Mouse (Mus musculus) MEL (cell line): Measurements from ENCODE around the gene Slc35e3. TPM values are rescaled to one million over a fixed set of nuclear protein-coding genes. Genes with fewer than 3 reads are reported as not detected.

Experiments used
- DNase-seq: peaks from one replicate; pipeline ENCODE4 v3.0.0; 2011; ENCODE audit warnings: low read depth, low spot score
- H3K27ac ChIP-seq: 2 replicates; pipeline ENCODE4 v1.5.1; 2012; ENCODE audit warnings: low read depth, mild to moderate bottlenecking, control low read depth, low read length, moderate library complexity; ENCODE audit not compliant: control insufficient read depth
- H3K27me3 ChIP-seq, 2 experiments: fragments of 150-350 bp in 1 of 2; sonication (generic) in 1 of 2; 2 replicates each; pipeline ENCODE4 v1.6.1; 2012; ENCODE audit warnings: low read length in 2 of 2, mild to moderate bottlenecking in 2 of 2, improper control_type of control experiment in 1 of 2, moderate library complexity in 1 of 2; ENCODE audit not compliant: insufficient read depth in 2 of 2, control insufficient read depth in 1 of 2
- H3K36me3 ChIP-seq, 2 experiments: 2 replicates each; pipeline ENCODE4 v1.6.1; 2012 to 2014; ENCODE audit warnings: low read length in 2 of 2, improper control_type of control experiment in 1 of 2, inconsistent platforms in 1 of 2, mild to moderate bottlenecking in 1 of 2; ENCODE audit not compliant: insufficient read depth in 2 of 2, control insufficient read depth in 1 of 2
- H3K4me1 ChIP-seq, 2 experiments: fragments of 150-350 bp in 1 of 2; sonication (generic) in 1 of 2; 2 replicates each; pipeline ENCODE4 v1.6.1; 2012; ENCODE audit warnings: low read length in 2 of 2, improper control_type of control experiment in 1 of 2, mild to moderate bottlenecking in 1 of 2; ENCODE audit not compliant: insufficient read depth in 2 of 2, control insufficient read depth in 1 of 2
- H3K4me3 ChIP-seq, 2 experiments: fragments of 150-350 bp in 1 of 2; sonication (generic) in 1 of 2; 2 replicates each; pipeline ENCODE4 v1.5.1; 2012; ENCODE audit warnings: low read depth in 2 of 2, low read length in 2 of 2, mild to moderate bottlenecking in 2 of 2, moderate library complexity in 2 of 2, control low read depth in 1 of 2, improper control_type of control experiment in 1 of 2; ENCODE audit not compliant: control insufficient read depth in 1 of 2, insufficient read depth in 1 of 2
- H3K79me2 ChIP-seq: 2 replicates; pipeline ENCODE4 v1.6.1; 2012; ENCODE audit warnings: mild to moderate bottlenecking, low read length, moderate library complexity; ENCODE audit not compliant: control insufficient read depth, poor library complexity, insufficient read depth
- H3K9ac ChIP-seq: 2 replicates; pipeline ENCODE4 v1.6.1; 2012; ENCODE audit warnings: low read depth, mild to moderate bottlenecking, control low read depth, low read length, moderate library complexity; ENCODE audit not compliant: control insufficient read depth, poor library complexity, severe bottlenecking
- H3K9me3 ChIP-seq: fragments of 150-350 bp; sonication (generic); replicated peaks from 2 replicates; pipeline ENCODE4 v1.6.1; 2012; ENCODE audit warnings: mild to moderate bottlenecking, low read length, improper control_type of control experiment, moderate library complexity; ENCODE audit not compliant: insufficient read depth
- BHLHE40 ChIP-seq: IDR thresholded peaks from 2 replicates; pipeline ENCODE4 v1.6.1; 2012; ENCODE audit warnings: low read depth, mild to moderate bottlenecking, inconsistent platforms, low read length, improper control_type of control experiment, borderline replicate concordance
- CHD2 ChIP-seq: IDR thresholded peaks from 2 replicates; pipeline ENCODE4 v1.6.1; 2011; ENCODE audit warnings: low read length, improper control_type of control experiment
- CTCF ChIP-seq, 3 experiments: IDR thresholded peaks in 2 of 3; conservative IDR thresholded peaks in 1 of 3; 2 replicates each; pipeline ENCODE4 v1.5.1; 2011 to 2012; ENCODE audit warnings: low read length in 3 of 3, low read depth in 2 of 3, mild to moderate bottlenecking in 2 of 3, improper control_type of control experiment in 1 of 3, inconsistent platforms in 1 of 3, mixed read lengths in 1 of 3, moderate library complexity in 1 of 3; ENCODE audit not compliant: control insufficient read depth in 1 of 3, insufficient read depth in 1 of 3, poor library complexity in 1 of 3, severe bottlenecking in 1 of 3
- ELF1 ChIP-seq: IDR thresholded peaks from 2 replicates; pipeline ENCODE4 v1.6.1; 2014; ENCODE audit warnings: low read depth, mild to moderate bottlenecking, inconsistent platforms, low read length, improper control_type of control experiment, moderate library complexity
- GABPA ChIP-seq: IDR thresholded peaks from 2 replicates; pipeline ENCODE4 v1.6.1; 2012; ENCODE audit warnings: low read depth, mild to moderate bottlenecking, inconsistent platforms, low read length, improper control_type of control experiment, moderate library complexity
- GATA1 ChIP-seq: IDR thresholded peaks from 2 replicates; pipeline ENCODE4 v1.6.1; 2011; ENCODE audit warnings: low read depth, low read length, improper control_type of control experiment
- HCFC1 ChIP-seq: IDR thresholded peaks from 2 replicates; pipeline ENCODE4 v1.6.1; 2012; ENCODE audit warnings: low read depth, mild to moderate bottlenecking, inconsistent platforms, low read length, improper control_type of control experiment, moderate library complexity
- JUND ChIP-seq: IDR thresholded peaks from 2 replicates; pipeline ENCODE4 v1.6.1; 2011; ENCODE audit warnings: low read depth, mild to moderate bottlenecking, improper control_type of control experiment, low read length
- KAT2A ChIP-seq: conservative IDR thresholded peaks from 2 replicates; pipeline ENCODE4 v1.6.1; 2012; ENCODE audit warnings: low read depth, low read length, improper control_type of control experiment, inconsistent platforms
- MAX ChIP-seq: IDR thresholded peaks from 2 replicates; pipeline ENCODE4 v1.6.1; 2011; ENCODE audit warnings: low read length, improper control_type of control experiment
- MAZ ChIP-seq: IDR thresholded peaks from 2 replicates; pipeline ENCODE4 v1.6.1; 2012; ENCODE audit warnings: low read depth, mild to moderate bottlenecking, inconsistent platforms, low read length, improper control_type of control experiment
- MXI1 ChIP-seq: IDR thresholded peaks from 2 replicates; pipeline ENCODE4 v1.6.1; 2011; ENCODE audit warnings: mild to moderate bottlenecking, low read depth, low read length, improper control_type of control experiment
- MYC ChIP-seq: IDR thresholded peaks from 2 replicates; pipeline ENCODE4 v1.6.1; 2011; ENCODE audit warnings: low read depth, mild to moderate bottlenecking, low read length, improper control_type of control experiment, moderate library complexity
- NELFE ChIP-seq: IDR thresholded peaks from 2 replicates; pipeline ENCODE4 v1.6.1; 2011; ENCODE audit warnings: low read depth, low read length, improper control_type of control experiment
- NRF1 ChIP-seq: IDR thresholded peaks from 2 replicates; pipeline ENCODE4 v1.6.1; 2014; ENCODE audit warnings: low read depth, mild to moderate bottlenecking, inconsistent platforms, low read length, improper control_type of control experiment, moderate library complexity; ENCODE audit not compliant: poor library complexity, insufficient read depth, severe bottlenecking
- RAD21 ChIP-seq: IDR thresholded peaks from 2 replicates; pipeline ENCODE4 v1.6.1; 2011; ENCODE audit warnings: mild to moderate bottlenecking, low read depth, low read length, improper control_type of control experiment
- SIN3A ChIP-seq: IDR thresholded peaks from 2 replicates; pipeline ENCODE4 v1.6.1; 2012; ENCODE audit warnings: low read length, improper control_type of control experiment, inconsistent platforms
- SMC3 ChIP-seq: IDR thresholded peaks from 2 replicates; pipeline ENCODE4 v1.6.1; 2011; ENCODE audit warnings: low read depth, low read length, improper control_type of control experiment
- TAL1 ChIP-seq: IDR thresholded peaks from 2 replicates; pipeline ENCODE4 v1.6.1; 2012; ENCODE audit warnings: mild to moderate bottlenecking, inconsistent platforms, low read length, moderate library complexity, mixed read lengths
- TBP ChIP-seq: IDR thresholded peaks from 2 replicates; pipeline ENCODE4 v1.8.0; 2011; ENCODE audit warnings: low read depth, low read length, improper control_type of control experiment
- USF2 ChIP-seq, 2 experiments: IDR thresholded peaks; 2 replicates each; pipeline ENCODE4 v1.6.1; 2011 to 2012; ENCODE audit warnings: improper control_type of control experiment in 2 of 2, low read length in 2 of 2, borderline replicate concordance in 1 of 2, inconsistent platforms in 1 of 2, low read depth in 1 of 2, mild to moderate bottlenecking in 1 of 2; ENCODE audit not compliant: insufficient read depth in 1 of 2
- ZC3H11A ChIP-seq: IDR thresholded peaks from 2 replicates; pipeline ENCODE4 v1.6.1; 2012; ENCODE audit warnings: low read depth, mild to moderate bottlenecking, inconsistent platforms, low read length, improper control_type of control experiment
- ZKSCAN1 ChIP-seq: IDR thresholded peaks from 2 replicates; pipeline ENCODE4 v1.6.1; 2012; ENCODE audit warnings: low read depth, mild to moderate bottlenecking, inconsistent platforms, low read length, improper control_type of control experiment, moderate library complexity
- polyA plus RNA-seq, 2 experiments: library from polyadenylated mRNA; stranded (reverse) in 1 of 2; unstranded in 1 of 2; fragments of >175 nt in 1 of 2; fragments of >200 nt in 1 of 2; gene quantifications; 2 replicates each; pipeline versions ENCODE4 v1.2.1 to v1.2.4; 2012; ENCODE audit warnings: low replicate concordance in 2 of 2, low read depth in 1 of 2; ENCODE audit not compliant: insufficient read length in 2 of 2, insufficient read depth in 1 of 2, missing spikeins in 1 of 2
- total RNA-seq: library from RNA; depleted of rRNA; stranded (reverse); fragments of 300-350 nt; gene quantifications from 2 replicates; pipeline ENCODE4 v1.2.3, GENCODE M21; 2012

Gene Slc35e3
- total and polyA plus RNA-seq, 3 experiments = 3.7 to 7.4 TPM; not detected in 1

DNA sequence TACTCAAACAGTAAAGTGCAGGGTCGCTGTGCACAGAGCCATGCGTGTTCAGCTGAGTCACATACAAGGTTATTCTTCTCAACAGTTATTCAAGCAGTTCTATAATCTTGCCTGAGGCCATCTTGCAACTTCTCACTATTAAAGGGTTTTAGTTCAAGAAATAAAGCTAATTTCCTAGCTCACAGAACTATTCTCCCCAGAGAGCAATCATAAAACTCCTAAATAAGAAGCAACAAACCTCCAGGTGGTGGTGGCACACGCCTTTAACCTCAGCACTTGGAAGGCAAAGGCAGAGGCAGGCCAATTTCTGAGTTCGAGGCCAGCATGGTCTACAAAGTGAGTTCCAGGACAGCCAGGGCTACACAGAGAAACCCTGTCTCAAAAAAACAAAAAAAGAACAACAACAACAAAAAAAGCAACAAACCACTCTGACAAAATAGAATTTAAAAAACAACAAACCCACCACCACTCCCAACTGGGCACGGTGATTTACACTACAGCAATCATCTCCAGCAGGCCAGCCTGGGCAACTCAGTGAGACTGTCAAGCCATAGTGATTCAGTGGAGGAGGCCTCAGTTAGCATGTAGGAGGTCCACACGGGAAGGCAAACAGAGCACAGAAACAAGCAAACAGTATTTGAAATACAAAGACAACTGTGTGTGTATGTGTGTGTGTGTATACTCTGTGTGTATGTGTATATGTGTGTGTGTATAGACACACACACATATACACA is 49.2 kb downstream of the Slc35e3 start:
- no peaks in the 10 kb centered on the region for H3K27me3 ChIP-seq
- no peak for DNase-seq
- no peak overlapping the region for H3K9ac ChIP-seq
- H3K36me3 ChIP-seq = peaks cover 0 to 47% of the 10 kb centered on the region in 2 experiments; a peak in 2 of 4 replicates
- H3K4me3 ChIP-seq = no peak overlapping the region
- 0 out of 2 replicates have a peak, but pooled peaks cover under 1% of the 10 kb centered on the region for H3K79me2 ChIP-seq
- H3K27ac ChIP-seq = no peak overlapping the region
- no peaks in the 10 kb centered on the region for H3K4me1 ChIP-seq
- TF ChIP-seq MXI1 (no peak), GATA1 (no peak), TAL1 (no peak), ZKSCAN1 (no peak), MAZ (no peak), NELFE (no peak)
- H3K9me3 ChIP-seq = no peaks in the 10 kb centered on the region

DNA sequence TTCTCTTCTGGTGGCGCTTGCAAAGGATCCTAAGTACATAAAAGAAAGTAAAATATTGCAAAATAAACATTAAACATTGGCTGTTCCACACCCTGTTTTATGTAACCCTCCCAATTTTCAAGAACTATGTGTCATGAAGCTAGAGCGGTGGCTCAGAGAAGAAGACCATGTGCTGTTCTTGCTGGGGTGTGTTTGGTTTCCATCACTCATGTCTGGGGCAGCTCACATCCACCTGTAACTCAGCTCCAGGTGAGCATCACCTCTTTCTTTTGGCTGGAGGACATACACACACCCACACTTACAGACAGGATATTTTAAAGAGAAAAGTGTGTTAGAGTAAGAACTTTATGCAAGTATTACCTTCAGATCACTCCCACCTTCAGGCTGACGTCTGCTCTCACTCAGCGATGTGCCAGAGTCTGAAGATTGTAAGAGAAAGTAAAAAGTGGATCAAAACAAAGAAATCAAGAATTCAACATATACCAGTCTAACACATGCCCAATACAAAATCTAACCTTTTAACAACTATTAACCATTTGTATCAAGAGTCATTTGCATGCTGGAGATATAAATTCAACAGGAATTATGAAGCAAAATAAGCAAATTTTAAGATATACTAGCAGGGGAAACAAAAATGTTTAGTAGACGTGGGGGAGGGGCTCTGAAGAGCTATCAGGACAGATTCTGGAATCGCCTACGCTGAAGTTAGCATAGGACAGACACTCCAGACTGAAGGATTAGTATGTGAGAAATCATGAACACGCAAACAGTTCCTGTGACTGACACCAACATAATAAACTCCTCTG is 49.9 kb downstream of the Slc35e3 start:
- Histone ChIP-seq H3K9me3 (no peaks in the 10 kb centered on the region), H3K9ac (no peak overlapping the region), H3K79me2 (no peaks in the 10 kb centered on the region), H3K4me1 (no peaks in the 10 kb centered on the region), H3K27me3 (no peaks in the 10 kb centered on the region), H3K27ac (no peak overlapping the region), H3K36me3 (peaks cover 0 to 43% of the 10 kb centered on the region in 2 experiments; a peak in 2 of 4 replicates), H3K4me3 (no peak overlapping the region)
- DNase-seq = no peak
- TF ChIP-seq TAL1 (no peak), GABPA (no peak), MAZ (no peak), USF2 (IDR thresholded peaks at IDR 0.05; ENCODE audit: borderline replicate concordance in 1 of 2, insufficient read depth in 1 of 2, low read depth in 1 of 2, low read length in 2 of 2) (no peak), MAX (no peak), MYC (no peak), HCFC1 (no peak), ELF1 (no peak), KAT2A (no peak), CHD2 (no peak), NRF1 (no peak), RAD21 (no peak), CTCF (IDR thresholded peaks at IDR 0.05 in 2 of 3, conservative IDR thresholded peaks at IDR 0.05 in 1 of 3; ENCODE audit: control insufficient read depth in 1 of 3, insufficient read depth in 1 of 3, low read depth in 2 of 3, low read length in 3 of 3, poor library complexity in 1 of 3, severe bottlenecking in 1 of 3) (no peak), JUND (no peak), ZC3H11A (no peak), SMC3 (no peak), TBP (no peak), BHLHE40 (no peak), SIN3A (no peak)
